Mouse (Mus musculus) G1E (cell line): ENCODE measurements at regions not wholly inside any gene's neighbourhood (a gene's known extent, or its start where the extent isn't known, plus 50 kb on each side); places are given as distances from the start of the nearest gene placed in this dataset.

Experiments used
- ATAC-seq: 2 replicates; pipeline ENCODE4 v1.8.0; 2016; ENCODE audit warnings: mild to moderate bottlenecking; ENCODE audit not compliant: insufficient number of reproducible peaks, poor library complexity, low FRiP score, severe bottlenecking; ENCODE audit errors: extremely low read depth
- DNase-seq: peaks from one replicate; pipeline ENCODE4 v3.0.0; 2012; ENCODE audit warnings: low spot score
- H3K27me3 ChIP-seq: 2 replicates; pipeline ENCODE4 v1.6.1; 2012; ENCODE audit warnings: mild to moderate bottlenecking, low read length, inconsistent platforms; ENCODE audit not compliant: insufficient read depth
- H3K36me3 ChIP-seq: replicated peaks from 2 replicates; pipeline ENCODE3; 2012; ENCODE audit warnings: mild to moderate bottlenecking, inconsistent platforms
- H3K4me1 ChIP-seq: 2 replicates; pipeline ENCODE4 v1.6.1; 2012; ENCODE audit warnings: low read depth, low read length, inconsistent platforms, mixed read lengths; ENCODE audit not compliant: insufficient read depth
- H3K4me3 ChIP-seq: 2 replicates; pipeline ENCODE4 v1.5.1; 2012; ENCODE audit warnings: low read depth, mild to moderate bottlenecking, inconsistent platforms, low read length, moderate library complexity, mixed read lengths
- H3K9me3 ChIP-seq: replicated peaks from 2 replicates; pipeline ENCODE4 v1.6.1; 2012; ENCODE audit warnings: inconsistent platforms
- CTCF ChIP-seq: IDR thresholded peaks from 2 replicates; pipeline ENCODE4 v1.5.1; 2012; ENCODE audit warnings: low read depth, low read length, inconsistent platforms, mixed read lengths
- GATA1 ChIP-seq: IDR thresholded peaks from 2 replicates; pipeline ENCODE4 v1.6.1; 2012; ENCODE audit warnings: borderline replicate concordance, low read length, inconsistent platforms, mixed read lengths
- GATA2 ChIP-seq: IDR thresholded peaks from 2 replicates; pipeline ENCODE4 v1.6.1; 2012; ENCODE audit warnings: low read depth, low read length, inconsistent platforms, borderline replicate concordance
- POLR2AphosphoS5 ChIP-seq: IDR thresholded peaks from 2 replicates; pipeline ENCODE4 v1.6.1; 2012; ENCODE audit warnings: low read depth, low read length, inconsistent platforms; ENCODE audit not compliant: insufficient replicate concordance
- TAL1 ChIP-seq: conservative IDR thresholded peaks from 2 replicates; pipeline ENCODE4 v1.6.1; 2012; ENCODE audit warnings: low read depth, low read length, inconsistent platforms, mixed read lengths

- H3K4me1 ChIP-seq, result no peaks in the 10 kb centered on the region
- TF ChIP-seq TAL1 (no peak), CTCF (no peak), GATA2 (no peak), POLR2AphosphoS5 (no peak), GATA1 (no peak)
- H3K4me3 ChIP-seq, result no peak overlapping the region
- H3K36me3 ChIP-seq, result no peaks in the 10 kb centered on the region
- no peaks in the 10 kb centered on the region for H3K9me3 ChIP-seq
- H3K27me3 ChIP-seq, result peaks cover 21% of the 10 kb centered on the region
- ATAC-seq (no peak), DNase-seq (no peak)
Observed at GRCm38 (mm10) chr17:4865621-4866020, 128.5 kb upstream of the Arid1b start.

DNA sequence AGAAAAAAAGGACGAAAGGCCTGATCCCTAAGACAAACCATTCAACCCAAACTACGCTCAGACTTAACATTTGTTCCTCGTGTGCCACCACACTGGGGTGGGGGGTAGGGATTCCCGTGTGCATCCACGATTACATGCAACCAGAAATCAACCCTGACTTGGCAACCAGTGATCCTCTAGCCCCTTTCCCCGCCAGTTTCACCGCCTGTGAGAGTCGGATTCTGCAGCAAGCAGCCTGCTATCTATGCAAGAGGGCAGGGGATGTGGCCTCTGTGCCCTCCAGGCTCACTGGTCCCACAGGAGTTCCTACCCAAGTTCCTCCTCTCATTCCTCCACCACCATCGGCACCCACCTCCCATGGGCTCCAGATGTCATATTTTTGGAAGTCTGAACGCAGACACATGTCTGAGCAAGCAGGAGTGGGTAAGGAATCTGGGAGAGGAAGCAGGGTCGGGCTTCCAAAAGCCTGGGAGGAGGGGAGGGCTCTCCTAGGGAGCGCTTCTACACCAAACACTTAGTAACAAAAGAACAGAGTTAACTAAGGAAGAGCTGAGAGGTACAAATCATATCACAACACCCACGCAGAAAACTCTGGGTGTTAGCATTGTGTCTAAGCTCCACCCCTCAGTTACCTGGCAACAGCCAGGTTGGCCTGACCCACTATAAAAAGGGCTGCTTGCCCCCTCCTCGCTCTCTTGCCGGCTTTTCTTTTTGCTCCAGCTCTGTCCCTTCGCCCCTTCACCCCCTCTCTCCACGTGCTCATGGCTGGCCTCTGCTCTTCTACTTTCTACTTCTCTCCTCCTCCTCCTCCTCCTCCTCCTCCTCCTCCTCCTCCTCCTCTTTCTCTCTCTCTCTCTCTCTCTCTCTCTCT is 127.9 kb upstream of the Arid1b start:
- no peaks in the 10 kb centered on the region for H3K36me3 ChIP-seq
- ATAC-seq, result no peak
- TF ChIP-seq TAL1 (no peak), CTCF (no peak), GATA1 (no peak), GATA2 (no peak), POLR2AphosphoS5 (no peak)
- H3K9me3 ChIP-seq, result no peaks in the 10 kb centered on the region
- H3K4me3 ChIP-seq, result no peak overlapping the region
- peaks cover 21% of the 10 kb centered on the region for H3K27me3 ChIP-seq
- no peak for DNase-seq
- H3K4me1 ChIP-seq, result no peaks in the 10 kb centered on the region

DNA sequence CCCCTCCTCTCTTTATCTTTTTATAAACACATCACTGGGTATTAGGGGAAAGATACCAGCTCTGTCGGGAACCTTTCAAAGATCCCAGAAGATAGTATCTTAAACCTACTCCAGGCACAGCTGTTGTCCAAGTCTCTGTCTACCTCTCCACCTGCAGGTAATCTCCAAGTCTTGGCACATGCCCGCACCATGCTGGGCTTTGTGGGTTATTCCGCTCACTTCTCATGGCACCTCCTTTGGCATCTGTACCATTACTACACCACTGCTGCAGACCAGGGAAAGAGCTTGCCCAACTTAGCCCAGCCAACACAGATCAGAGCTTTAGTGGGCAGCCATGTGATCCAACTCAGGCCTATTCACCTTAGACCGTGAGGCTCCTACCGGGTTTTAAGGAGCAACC is 127.0 kb upstream of the Arid1b start:
- no peak overlapping the region for H3K4me3 ChIP-seq
- ATAC-seq, result no peak
- H3K27me3 ChIP-seq, result peaks cover 21% of the 10 kb centered on the region
- no peak for DNase-seq
- no peaks in the 10 kb centered on the region for H3K4me1 ChIP-seq
- no peaks in the 10 kb centered on the region for H3K36me3 ChIP-seq
- TF ChIP-seq GATA2 (no peak), CTCF (no peak), GATA1 (no peak), TAL1 (no peak)
- no peaks in the 10 kb centered on the region for H3K9me3 ChIP-seq

DNA sequence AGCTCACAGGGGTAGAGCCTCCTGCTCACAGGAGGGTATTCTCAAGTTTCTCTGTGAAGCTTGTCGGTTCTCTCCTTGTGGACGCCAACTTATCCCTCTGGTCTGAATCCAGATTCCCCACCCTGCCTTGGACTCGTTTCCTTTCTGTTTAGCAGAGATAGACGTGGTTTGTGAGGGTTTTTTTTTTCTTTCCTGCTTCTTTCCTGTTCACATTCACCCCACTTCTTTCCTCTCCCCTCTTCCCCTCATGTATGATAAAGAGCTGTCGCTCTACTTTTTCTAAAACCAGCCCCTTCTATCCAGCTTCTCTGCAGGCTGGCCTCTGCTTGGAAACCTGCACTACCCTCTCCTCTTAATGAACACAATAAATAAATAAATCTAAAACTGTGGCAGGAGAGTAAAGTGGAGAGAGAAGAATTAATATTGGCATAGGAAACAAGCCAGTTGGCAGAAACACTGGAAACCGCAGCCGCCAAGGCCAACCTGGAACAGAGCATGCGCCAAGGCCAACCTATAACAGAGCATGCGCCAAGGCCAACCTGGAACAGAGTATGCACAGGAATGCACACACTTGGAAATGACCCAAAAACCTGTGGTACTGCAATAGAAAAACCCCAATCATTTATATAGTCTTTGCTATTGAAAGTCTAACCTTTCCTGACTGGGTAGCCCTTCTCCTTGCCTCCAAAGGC is 126.2 kb upstream of the Arid1b start:
- ATAC-seq (no peak), DNase-seq (no peak)
- Histone ChIP-seq H3K36me3 (no peaks in the 10 kb centered on the region), H3K27me3 (peaks cover 21% of the 10 kb centered on the region), H3K9me3 (no peaks in the 10 kb centered on the region), H3K4me3 (no peak overlapping the region), H3K4me1 (no peaks in the 10 kb centered on the region)
- TF ChIP-seq GATA1 (no peak), POLR2AphosphoS5 (no peak), TAL1 (no peak), GATA2 (no peak), CTCF (no peak)

DNA sequence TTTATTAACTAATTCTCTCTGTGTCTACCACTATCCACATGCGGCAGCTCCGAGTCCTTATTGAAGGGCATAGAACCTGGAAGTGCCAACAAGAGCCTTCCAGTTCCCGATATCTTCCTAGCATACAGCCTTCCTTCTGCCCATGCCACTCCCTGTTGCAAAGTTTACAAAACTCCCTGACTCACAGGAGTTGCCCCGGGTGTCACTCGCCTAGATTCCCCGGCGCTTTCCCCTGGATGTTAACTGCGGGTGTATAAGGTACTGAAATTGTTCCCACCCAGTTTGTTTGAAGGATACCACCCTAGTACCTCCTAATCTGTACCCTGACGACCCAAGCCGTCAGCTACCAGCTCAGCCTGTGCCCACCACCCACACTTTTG is 125.7 kb upstream of the Arid1b start:
- no peak for ATAC-seq
- H3K4me1 ChIP-seq, result no peaks in the 10 kb centered on the region
- H3K36me3 ChIP-seq, result no peaks in the 10 kb centered on the region
- H3K9me3 ChIP-seq, result no peaks in the 10 kb centered on the region
- no peak overlapping the region for H3K4me3 ChIP-seq
- no peak for TF ChIP-seq GATA1
- TF ChIP-seq TAL1, result no peak
- no peak for TF ChIP-seq GATA2
- TF ChIP-seq POLR2AphosphoS5, result no peak
- TF ChIP-seq CTCF, result no peak
- no peak for DNase-seq
- H3K27me3 ChIP-seq, result peaks cover 19% of the 10 kb centered on the region

DNA sequence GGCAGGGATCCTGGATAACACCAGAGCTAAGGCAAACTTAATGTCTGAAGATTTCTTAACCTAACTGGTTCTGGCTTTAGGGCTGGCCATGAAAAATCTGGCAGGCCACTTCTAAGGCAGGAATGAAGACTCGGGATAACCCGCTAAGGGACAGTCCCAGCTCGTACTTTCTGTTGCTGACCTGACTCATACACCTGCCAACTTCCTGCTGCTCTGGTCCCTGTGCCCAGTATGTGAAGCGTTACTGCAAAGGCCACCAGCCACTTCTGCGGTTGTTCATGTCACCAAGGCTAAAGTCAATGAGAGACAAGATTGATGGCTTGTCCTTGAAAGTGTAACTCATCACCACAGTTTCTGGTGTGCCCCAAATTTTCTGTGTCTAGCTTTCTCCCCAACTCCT is 125.3 kb upstream of the Arid1b start:
- no peak for TF ChIP-seq TAL1
- TF ChIP-seq POLR2AphosphoS5, result no peak
- TF ChIP-seq CTCF, result no peak
- TF ChIP-seq GATA2, result no peak
- no peak for TF ChIP-seq GATA1
- ATAC-seq, result no peak
- Histone ChIP-seq H3K9me3 (no peaks in the 10 kb centered on the region), H3K4me3 (no peak overlapping the region), H3K4me1 (no peaks in the 10 kb centered on the region), H3K27me3 (peaks cover 19% of the 10 kb centered on the region), H3K36me3 (no peaks in the 10 kb centered on the region)
- no peak for DNase-seq
